Mouse (Mus musculus): Measurements from ENCODE around the gene Hamp.
"Not testable (repeated sequence)": the region's sequence is repeated elsewhere in the genome, so short reads cannot be mapped to it uniquely, and the experiment has no call there.

Gene Hamp

GRCm38 (mm10) chr7:30956357-30956751 lies 12.5 kb upstream of the Hamp start:
- no peak for DNase-seq (ENCODE audit: low spot score)

- DNase-seq (ENCODE audit: low spot score): peak; percentile 82
These were observed 11.9 kb upstream of the Hamp start for GRCm38 (mm10) chr7:30955584-30956356.

- no peak for DNase-seq (ENCODE audit: low spot score)
These were observed 11.2 kb upstream of the Hamp start for GRCm38 (mm10) chr7:30954971-30955520.

- no peak for DNase-seq (ENCODE audit: low spot score)
These were observed 10.2 kb upstream of the Hamp start for GRCm38 (mm10) chr7:30954036-30954435.

- no peak for DNase-seq (ENCODE audit: low spot score)
These were observed 9.6 kb upstream of the Hamp start for GRCm38 (mm10) chr7:30953459-30953858.

GRCm38 (mm10) chr7:30952441-30953265 lies 8.8 kb upstream of the Hamp start:
- no peak for DNase-seq (ENCODE audit: low spot score)

GRCm38 (mm10) chr7:30949902-30950301 lies 6.1 kb upstream of the Hamp start:
- peak; percentile 32 for DNase-seq (ENCODE audit: low spot score)

GRCm38 (mm10) chr7:30945876-30946275 lies 2.0 kb upstream of the Hamp start:
- DNase-seq (ENCODE audit: low spot score): no peak

- DNase-seq (ENCODE audit: low spot score): not testable (repeated sequence)
These were observed 1.6 kb upstream of the Hamp start for GRCm38 (mm10) chr7:30945466-30945865.

- DNase-seq (ENCODE audit: low spot score): not testable (repeated sequence)
These were observed 874 bp upstream of the Hamp start for GRCm38 (mm10) chr7:30944706-30945105.

- DNase-seq (ENCODE audit: low spot score): not testable (repeated sequence)
These were observed 1.5 kb downstream of the Hamp start for GRCm38 (mm10) chr7:30942365-30942764.

GRCm38 (mm10) chr7:30940070-30940469 lies 3.8 kb downstream of the Hamp start:
- not testable (repeated sequence) for DNase-seq (ENCODE audit: low spot score)

GRCm38 (mm10) chr7:30935422-30936099 lies 8.3 kb downstream of the Hamp start:
- DNase-seq (ENCODE audit: low spot score): not testable (repeated sequence)

GRCm38 (mm10) chr7:30924581-30924980 lies 19.3 kb downstream of the Hamp start, which contains the start of gene Hamp2:
Gene Hamp2 (minus strand): TSS chr7:30924681.
- DNase-seq (ENCODE audit: low spot score): not testable (repeated sequence)

GRCm38 (mm10) chr7:30924071-30924470 lies 19.8 kb downstream of the Hamp start:
- no peak for DNase-seq (ENCODE audit: low spot score)

- DNase-seq (ENCODE audit: low spot score): not testable (repeated sequence)
These were observed 21.3 kb downstream of the Hamp start for GRCm38 (mm10) chr7:30922490-30922889.

GRCm38 (mm10) chr7:30920217-30920616 lies 23.6 kb downstream of the Hamp start:
- no peak for DNase-seq (ENCODE audit: low spot score)

GRCm38 (mm10) chr7:30917219-30917618 lies 26.6 kb downstream of the Hamp start:
- no peak for DNase-seq (ENCODE audit: low spot score)

- no peak for DNase-seq (ENCODE audit: low spot score)
These were observed 27.1 kb downstream of the Hamp start for GRCm38 (mm10) chr7:30916713-30917112.

GRCm38 (mm10) chr7:30914732-30915131 lies 29.1 kb downstream of the Hamp start, which contains the start of gene Mag:
Gene Mag (minus strand): TSS chr7:30914873.
- no peak for DNase-seq (ENCODE audit: low spot score)

- no peak for DNase-seq (ENCODE audit: low spot score)
These were observed 34.1 kb downstream of the Hamp start for GRCm38 (mm10) chr7:30909773-30910172.

- DNase-seq (ENCODE audit: low spot score): no peak
These were observed 34.8 kb downstream of the Hamp start for GRCm38 (mm10) chr7:30908992-30909431.

Measured in adipocyte (in vitro differentiated cells).